Mouse (Mus musculus): ENCODE data around the gene Tlk2.

DNA sequence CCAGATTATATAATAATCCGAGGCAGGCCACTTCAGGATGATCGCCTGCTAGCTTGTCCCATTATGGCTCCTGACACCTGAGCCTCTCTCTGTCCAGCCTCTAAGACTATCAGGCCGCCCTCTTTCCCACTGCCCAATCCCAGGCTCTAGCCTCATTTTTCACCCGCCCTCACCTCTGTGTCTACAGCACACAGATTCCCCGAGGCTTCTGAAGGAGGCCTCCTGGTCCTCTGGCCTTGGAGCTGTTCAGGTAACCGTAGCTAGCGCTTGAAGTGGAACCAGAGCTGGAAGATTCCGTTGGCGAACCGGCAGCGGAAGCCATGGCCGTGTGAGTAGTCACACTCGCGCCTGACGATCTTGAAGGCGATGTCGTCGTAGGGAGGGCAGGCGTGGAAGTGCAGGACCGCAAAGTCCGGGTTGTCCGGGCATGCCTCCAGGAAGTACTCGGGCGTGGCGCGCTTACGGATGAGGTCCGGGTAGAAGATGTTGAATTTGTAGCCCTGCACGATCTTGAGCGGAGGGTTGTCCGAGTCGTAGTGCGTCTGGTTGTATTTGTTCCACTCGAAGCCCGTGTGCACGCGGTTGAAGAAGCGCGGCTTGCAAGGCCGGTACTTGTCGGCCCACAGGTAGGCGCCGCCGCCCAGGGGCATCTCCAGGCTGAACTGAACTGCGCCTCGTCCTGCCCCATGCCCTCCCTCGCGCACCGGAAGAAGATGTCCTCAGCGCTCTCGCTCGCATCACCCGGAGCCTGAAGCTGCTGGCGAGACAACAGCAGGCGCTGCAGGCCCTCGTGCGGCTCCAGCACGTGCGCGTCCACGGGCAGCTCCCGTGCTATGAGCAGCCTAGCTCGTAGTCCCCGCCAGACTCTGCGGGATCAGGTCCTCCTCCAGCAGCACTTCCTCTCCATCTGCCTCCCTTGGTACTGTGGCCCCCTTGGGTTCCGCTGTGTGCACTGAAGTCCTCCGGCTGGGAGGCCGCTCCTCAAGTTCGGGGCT is 13.8 kb upstream of the Tlk2 start:
- no peak for TF ChIP-seq CTCF (IDR thresholded peaks at IDR 0.05; ENCODE audit: control insufficient read depth, insufficient read depth, low read length)
- TF ChIP-seq POLR2A (IDR thresholded peaks at IDR 0.05; ENCODE audit: borderline replicate concordance, control insufficient read depth, low read depth, low read length): no peak
